Mouse (Mus musculus) limb, embryonic 15.5 days (tissue): ENCODE data around the gene Dhodh. TPM values are rescaled to one million over a fixed set of nuclear protein-coding genes. Genes with fewer than 3 reads are reported as not detected.
A peak's percentile ranks its signal among the peaks of the same experiment; 100 is the strongest.

Experiments used
- ATAC-seq: fragments of 200-750 bp; cut with Nextera tagmentation; 2 replicates; pipeline ENCODE4 v1.8.0; 2017; ENCODE audit warnings: low read depth, moderate TSS enrichment; ENCODE audit not compliant: insufficient number of reproducible peaks, low FRiP score, low TSS enrichment
- H3K27ac ChIP-seq: fragments of 300-500 bp; sonication (generic); 2 replicates; pipeline ENCODE4 v1.5.1; 2015; ENCODE audit warnings: moderate library complexity, mild to moderate bottlenecking, inconsistent platforms
- H3K27me3 ChIP-seq: fragments of 300-500 bp; sonication (generic); 2 replicates; pipeline ENCODE4 v1.6.1; 2015; ENCODE audit warnings: inconsistent platforms
- H3K36me3 ChIP-seq: fragments of 300-500 bp; sonication (generic); 2 replicates; pipeline ENCODE4 v1.6.1; 2015; ENCODE audit warnings: inconsistent platforms
- H3K4me1 ChIP-seq: fragments of 300-500 bp; sonication (generic); 2 replicates; pipeline ENCODE4 v1.6.1; 2015; ENCODE audit warnings: inconsistent platforms
- H3K4me2 ChIP-seq: fragments of 300-500 bp; sonication (generic); 2 replicates; pipeline ENCODE4 v1.6.1; 2015; ENCODE audit warnings: mild to moderate bottlenecking, inconsistent platforms
- H3K4me3 ChIP-seq: fragments of 300-500 bp; sonication (generic); 2 replicates; pipeline ENCODE4 v1.5.1; 2015; ENCODE audit warnings: mild to moderate bottlenecking, inconsistent platforms
- H3K9ac ChIP-seq: fragments of 300-500 bp; sonication (generic); 2 replicates; pipeline ENCODE4 v1.6.1; 2015; ENCODE audit warnings: inconsistent platforms
- H3K9me3 ChIP-seq: fragments of 300-500 bp; sonication (generic); 2 replicates; pipeline ENCODE4 v1.6.1; 2016; ENCODE audit warnings: inconsistent platforms
- WGBS: fragments of 180-500 bp; shearing (Covaris S2); methylation state at CpG from one replicate; pipeline ENCODE4 v1.1.7; 2015; 5-methylcytosine and 5-hydroxymethylcytosine counted together
- polyA plus RNA-seq: library from polyadenylated mRNA; unstranded; fragments of >200 nt; fragmentation: Nextera tagmentation; extraction: Ambion mirVana; gene quantifications from 2 replicates; pipeline ENCODE4 v1.2.1, GENCODE M21; 2015

The Dhodh gene
- polyA plus RNA-seq, 1 experiment from 2014 or later: 41.8 TPM

DNA sequence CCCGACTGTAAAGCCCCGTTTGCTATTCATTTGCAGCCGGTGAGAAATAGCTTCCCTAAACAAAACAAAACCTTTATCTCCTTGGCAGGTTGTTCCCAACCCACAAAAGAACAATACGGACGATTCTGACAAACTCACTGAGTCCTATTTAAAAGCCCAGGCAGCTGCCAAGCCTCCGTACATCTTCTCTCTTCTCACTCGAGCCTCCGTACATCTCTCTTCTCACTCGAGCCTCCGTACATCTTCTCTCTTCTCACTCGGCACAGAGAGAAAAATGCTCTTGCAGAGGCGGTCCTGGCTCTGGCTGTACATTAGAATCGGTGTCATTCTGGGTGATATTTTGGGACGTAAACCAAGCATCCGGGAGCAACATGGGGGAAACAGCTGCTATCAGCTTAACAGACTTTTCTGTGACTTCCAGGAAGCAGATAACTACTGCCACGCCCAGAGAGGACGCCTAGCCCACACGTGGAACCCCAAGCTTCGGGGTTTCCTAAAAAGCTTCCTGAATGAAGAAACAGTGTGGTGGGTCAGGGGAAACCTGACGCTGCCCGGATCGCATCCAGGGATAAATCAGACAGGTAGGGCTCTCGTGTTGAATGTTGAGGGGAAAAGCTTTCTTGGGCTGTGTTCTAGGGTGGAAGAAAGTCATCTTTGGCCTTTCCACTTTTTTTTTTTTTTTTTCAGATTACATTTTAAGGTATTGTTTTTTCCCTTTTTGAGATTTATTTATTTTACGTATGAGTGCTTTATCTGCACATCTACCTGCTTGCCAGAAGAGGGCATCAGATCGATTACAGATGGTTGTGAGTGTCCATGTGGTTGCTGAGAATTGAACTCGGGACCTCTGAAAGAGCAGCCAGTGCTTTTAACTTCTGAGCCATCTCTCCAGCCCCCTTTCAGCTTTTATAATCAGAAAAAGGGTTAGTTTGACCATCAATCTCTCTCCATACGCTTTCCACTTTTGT is 6.1 kb upstream of the Dhodh start, which contains the start of gene Pkd1l3:
Gene Pkd1l3 (plus strand): TSS at position 275 of the 968 bp plus-strand sequence.
- Histone ChIP-seq H3K4me1 (no peaks in the 10 kb centered on the region), H3K4me3 (peak within 1 kb of the TSS; percentile 1; the same call in 1 of the 2 replicates), H3K4me2 (no peak within 1 kb of the TSS), H3K36me3 (no peaks in the 10 kb centered on the region), H3K9ac (no peak within 1 kb of the TSS), H3K9me3 (no peaks in the 10 kb centered on the region), H3K27ac (no peak within 1 kb of the TSS), H3K27me3 (no peaks in the 10 kb centered on the region)
- 62% methylated on average over 27 of the region's 27 CpGs for WGBS
- ATAC-seq: no peak

DNA sequence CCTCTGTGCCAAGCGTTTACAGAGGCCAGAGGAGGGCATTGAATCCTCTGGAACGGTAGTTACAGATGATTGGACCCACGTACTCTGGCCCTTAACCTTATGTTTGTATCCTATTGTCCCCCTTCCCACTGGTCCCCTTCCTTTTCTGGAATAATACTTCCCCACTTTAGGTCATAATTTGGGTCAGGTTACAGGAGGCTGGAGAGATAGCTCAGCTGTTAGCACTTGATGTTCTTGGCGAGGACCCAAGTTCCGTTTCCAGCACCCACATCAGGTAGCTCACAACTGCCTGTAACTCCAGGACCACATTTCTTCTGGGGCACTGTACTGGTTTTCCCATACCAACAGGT is 655 bp upstream of the Dhodh start:
- peak overlapping the region; percentile 97 for H3K27ac ChIP-seq
- H3K27me3 ChIP-seq: no peaks in the 10 kb centered on the region
- 8% methylated on average over 5 of the region's 5 CpGs for WGBS
- H3K4me2 ChIP-seq: peak overlapping the region; percentile 72
- H3K36me3 ChIP-seq: peaks cover 14% of the 10 kb centered on the region
- H3K9me3 ChIP-seq: no peaks in the 10 kb centered on the region
- H3K4me3 ChIP-seq: peak overlapping the region; percentile 68
- no peak for ATAC-seq
- H3K9ac ChIP-seq: peak overlapping the region; percentile 63; the same call in 1 of the 2 replicates
- H3K4me1 ChIP-seq: peaks cover 17% of the 10 kb centered on the region

DNA sequence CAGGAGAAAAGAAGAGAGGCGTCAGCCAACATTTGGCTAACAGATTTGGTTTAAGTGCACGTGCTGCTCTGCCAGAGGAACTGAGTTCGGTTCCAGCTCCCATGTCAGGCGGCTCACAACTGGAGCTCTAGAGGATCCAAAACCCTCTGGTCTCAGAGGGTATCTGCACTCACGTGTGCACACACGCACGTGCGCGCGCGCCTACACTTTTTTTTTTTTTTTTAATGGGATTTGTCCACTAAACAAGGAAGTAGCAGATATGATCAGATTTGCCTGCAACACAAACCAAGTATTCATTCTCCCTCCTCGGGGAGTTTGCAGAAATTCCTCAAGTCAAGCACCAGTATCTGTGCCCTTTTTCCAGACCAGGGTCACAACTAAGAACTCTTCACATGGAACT is 823 bp downstream of the Dhodh start:
- peak overlapping the region; percentile 68 for H3K4me3 ChIP-seq
- H3K27me3 ChIP-seq: no peaks in the 10 kb centered on the region
- H3K36me3 ChIP-seq: peaks cover 29% of the 10 kb centered on the region
- peak overlapping the region; percentile 72 for H3K4me2 ChIP-seq
- no peaks in the 10 kb centered on the region for H3K9me3 ChIP-seq
- H3K9ac ChIP-seq: peak overlapping the region; percentile 63
- 4% methylated on average over 12 of the region's 12 CpGs for WGBS
- peaks cover 17% of the 10 kb centered on the region for H3K4me1 ChIP-seq
- peak overlapping the region; percentile 97 for H3K27ac ChIP-seq
- no peak for ATAC-seq

DNA sequence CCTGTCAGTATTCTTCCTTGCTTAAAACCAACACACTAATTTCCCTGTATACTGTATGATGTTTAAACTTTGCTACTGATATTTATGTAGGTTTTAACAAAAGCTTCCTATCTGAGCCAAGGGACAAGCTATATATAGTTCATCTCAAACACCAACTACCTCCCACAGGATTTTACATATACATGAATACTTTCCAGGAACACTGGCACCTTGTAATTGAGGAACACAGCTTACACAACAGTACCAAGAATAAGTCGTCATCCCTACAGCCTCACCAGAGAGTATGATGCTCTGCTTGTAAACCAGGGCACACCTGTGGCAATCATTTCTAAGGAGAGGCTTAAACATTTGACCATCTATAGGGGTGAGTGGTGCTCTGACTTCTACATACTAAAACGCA is 1.7 kb downstream of the Dhodh start:
- 72% methylated on average over 2 of the region's 2 CpGs for WGBS
- Histone ChIP-seq H3K36me3 (peaks cover 37% of the 10 kb centered on the region), H3K9me3 (no peaks in the 10 kb centered on the region), H3K4me3 (no peak overlapping the region), H3K27ac (no peak overlapping the region), H3K4me1 (peaks cover 17% of the 10 kb centered on the region), H3K27me3 (no peaks in the 10 kb centered on the region), H3K4me2 (no peak overlapping the region), H3K9ac (no peak overlapping the region)
- ATAC-seq: no peak

DNA sequence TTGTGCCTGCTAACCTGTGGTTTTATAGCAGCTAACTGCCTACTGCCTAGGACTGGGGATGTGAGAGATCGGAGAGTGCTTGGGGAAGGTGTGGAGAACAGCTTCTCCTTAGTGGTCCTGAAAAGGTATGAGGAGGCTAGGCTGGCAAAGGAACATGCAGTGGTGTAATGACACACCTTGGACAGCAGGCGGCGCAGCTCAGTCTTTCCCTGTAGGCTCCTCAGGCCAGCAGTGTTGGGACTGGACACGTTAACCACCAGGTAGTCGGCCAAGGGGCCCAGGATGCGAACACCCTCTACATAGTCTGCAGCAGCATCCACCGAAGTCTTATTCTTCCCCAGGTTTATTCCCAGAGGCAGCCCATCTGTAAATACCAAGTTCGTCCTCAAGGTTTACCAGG is 12.6 kb downstream of the Dhodh start:
- no peaks in the 10 kb centered on the region for H3K27me3 ChIP-seq
- no peak overlapping the region for H3K4me2 ChIP-seq
- no peak overlapping the region for H3K9ac ChIP-seq
- ATAC-seq: no peak
- no peak overlapping the region for H3K4me3 ChIP-seq
- no peak overlapping the region for H3K27ac ChIP-seq
- 47% methylated on average over 8 of the region's 8 CpGs for WGBS
- H3K4me1 ChIP-seq: no peaks in the 10 kb centered on the region
- H3K9me3 ChIP-seq: no peaks in the 10 kb centered on the region
- H3K36me3 ChIP-seq: peaks cover 57% of the 10 kb centered on the region

DNA sequence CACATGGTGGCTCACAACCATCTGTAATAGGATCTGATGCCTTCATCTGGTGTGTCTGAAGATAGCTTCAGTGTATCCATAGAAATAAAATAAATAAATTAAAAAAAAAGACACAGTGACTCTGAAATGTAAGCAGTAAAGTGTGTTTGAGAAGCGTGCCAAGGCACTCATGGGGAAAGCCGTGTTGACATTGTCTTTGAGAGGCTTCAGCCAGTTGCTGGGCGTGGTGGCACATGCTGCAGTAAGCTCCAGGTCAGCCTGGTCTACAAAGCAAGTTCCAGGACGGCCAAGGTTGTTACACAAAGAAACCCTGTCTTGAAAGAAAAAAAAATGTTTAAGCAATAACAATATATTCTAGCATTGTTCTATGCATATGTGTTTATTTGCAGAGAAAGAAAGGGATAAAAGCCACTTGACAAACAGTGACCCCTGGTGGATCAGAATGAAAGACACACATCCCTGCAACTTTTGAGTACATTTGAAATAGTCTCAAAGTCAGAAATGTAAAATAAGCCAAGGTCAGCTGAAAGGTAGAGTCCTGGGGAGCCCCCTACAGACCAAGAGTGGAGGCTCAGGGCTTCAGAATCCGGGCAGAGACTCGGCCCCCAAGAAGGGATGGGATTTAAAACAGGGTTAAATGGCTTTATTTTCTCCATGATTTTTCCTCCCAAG is 15.2 kb downstream of the Dhodh start:
- Histone ChIP-seq H3K36me3 (peaks cover 43% of the 10 kb centered on the region), H3K27ac (no peak overlapping the region), H3K4me1 (no peaks in the 10 kb centered on the region), H3K27me3 (no peaks in the 10 kb centered on the region), H3K4me2 (no peak overlapping the region), H3K9ac (no peak overlapping the region), H3K4me3 (no peak overlapping the region), H3K9me3 (no peaks in the 10 kb centered on the region)
- WGBS: 72% methylated on average over 6 of the region's 6 CpGs
- ATAC-seq: no peak

DNA sequence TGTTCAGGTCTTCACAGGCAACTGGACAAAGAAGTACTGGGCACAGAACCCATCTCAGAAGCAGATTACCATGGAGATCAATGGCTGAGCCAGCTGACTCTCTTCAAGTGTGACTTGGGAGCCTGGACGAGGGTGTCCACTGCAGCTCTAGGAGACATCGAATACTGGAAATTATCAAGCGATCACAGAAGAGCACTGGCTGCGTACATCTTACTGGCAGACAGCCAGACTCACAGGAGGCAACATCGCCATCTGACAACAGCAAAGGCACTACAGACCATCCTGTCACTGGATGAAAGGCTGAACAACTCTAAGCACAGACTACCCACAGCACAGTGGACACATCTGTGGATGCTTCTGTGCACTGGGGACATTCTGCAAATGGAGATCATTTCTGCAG is 16.3 kb downstream of the Dhodh start:
- no peak overlapping the region for H3K4me3 ChIP-seq
- no peak overlapping the region for H3K27ac ChIP-seq
- H3K9ac ChIP-seq: no peak overlapping the region
- H3K4me2 ChIP-seq: no peak overlapping the region
- no peaks in the 10 kb centered on the region for H3K27me3 ChIP-seq
- 94% methylated on average over 5 of the region's 5 CpGs for WGBS
- ATAC-seq: no peak
- no peaks in the 10 kb centered on the region for H3K4me1 ChIP-seq
- peaks cover 42% of the 10 kb centered on the region for H3K36me3 ChIP-seq
- no peaks in the 10 kb centered on the region for H3K9me3 ChIP-seq

DNA sequence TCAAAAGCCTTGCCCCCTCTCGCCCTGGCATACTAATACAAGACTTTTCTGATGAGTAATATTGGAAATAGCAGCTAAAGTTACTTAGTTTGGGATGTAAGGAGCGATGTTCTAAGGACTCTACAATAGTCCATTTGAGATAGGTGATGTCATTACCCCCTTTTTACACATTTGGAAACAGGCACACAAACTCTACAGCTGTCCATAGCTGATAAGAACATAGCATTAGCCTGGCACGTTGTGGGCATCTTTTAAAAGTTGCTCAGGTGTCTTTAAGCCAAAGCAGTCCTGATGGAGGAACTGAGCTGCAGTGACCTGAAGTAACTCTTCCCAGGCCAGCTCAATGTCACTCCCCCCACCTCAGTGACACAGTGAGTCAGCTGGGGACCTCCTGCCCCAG is 17.1 kb downstream of the Dhodh start:
- Histone ChIP-seq H3K4me2 (no peak overlapping the region), H3K36me3 (peaks cover 42% of the 10 kb centered on the region), H3K4me1 (no peaks in the 10 kb centered on the region), H3K27me3 (no peaks in the 10 kb centered on the region), H3K27ac (no peak overlapping the region), H3K9ac (no peak overlapping the region), H3K4me3 (no peak overlapping the region), H3K9me3 (no peaks in the 10 kb centered on the region)
- 87% methylated on average over 3 of the region's 3 CpGs for WGBS
- 0 out of 2 replicates have a peak, but pooled peaks have one; percentile 7 for ATAC-seq

DNA sequence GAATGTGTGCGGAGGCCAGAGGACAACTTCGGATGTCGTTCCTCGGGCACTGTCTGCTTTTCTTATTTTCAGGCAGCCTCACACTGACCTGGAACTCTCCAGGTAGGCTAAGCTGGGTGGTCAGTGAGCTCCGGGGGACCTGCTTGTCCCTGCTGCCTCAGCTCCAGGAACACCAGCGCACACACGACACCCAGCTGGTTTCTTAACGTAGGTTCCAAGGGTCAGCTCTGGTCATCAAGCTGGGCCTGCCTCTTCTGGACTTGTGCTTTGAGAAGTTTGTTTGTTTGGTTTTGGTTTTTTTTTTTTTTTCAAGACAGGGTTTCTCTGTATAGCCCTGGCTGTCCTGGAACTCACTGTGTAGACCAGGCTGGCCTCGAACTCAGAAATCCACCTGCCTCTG is 17.6 kb downstream of the Dhodh start:
- H3K27ac ChIP-seq: no peak overlapping the region
- no peak overlapping the region for H3K9ac ChIP-seq
- no peak for ATAC-seq
- no peak overlapping the region for H3K4me2 ChIP-seq
- H3K27me3 ChIP-seq: no peaks in the 10 kb centered on the region
- H3K9me3 ChIP-seq: no peaks in the 10 kb centered on the region
- H3K4me3 ChIP-seq: no peak overlapping the region
- no peaks in the 10 kb centered on the region for H3K4me1 ChIP-seq
- peaks cover 40% of the 10 kb centered on the region for H3K36me3 ChIP-seq
- WGBS: 88% methylated on average over 9 of the region's 9 CpGs

DNA sequence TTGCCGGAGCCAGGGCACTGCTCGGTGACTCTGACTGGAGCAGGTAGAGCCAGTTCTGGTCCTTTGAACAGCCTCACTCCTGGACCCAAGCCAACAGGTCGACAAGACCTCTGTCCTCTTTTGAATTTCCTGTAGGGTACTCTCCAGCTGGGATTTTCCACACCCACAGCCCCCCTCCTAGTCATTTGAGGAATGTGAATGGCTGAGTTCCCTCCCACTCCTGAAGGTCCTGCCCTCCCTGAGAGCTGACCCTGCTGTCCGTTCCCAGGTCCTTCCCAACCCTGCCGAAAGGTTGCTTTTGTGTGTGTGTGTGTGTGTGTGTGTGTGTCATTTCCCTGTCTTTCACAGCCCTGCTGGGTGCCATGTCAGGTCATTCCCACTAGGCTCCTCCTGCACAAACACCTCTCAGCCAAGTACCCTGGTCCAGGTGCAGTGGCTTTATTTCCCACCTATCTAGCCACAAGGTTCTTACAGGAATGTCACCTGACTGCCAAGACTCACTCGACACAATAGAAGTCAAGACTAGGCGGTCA is 21.4 kb downstream of the Dhodh start:
- Histone ChIP-seq H3K9ac (no peak overlapping the region), H3K27me3 (no peaks in the 10 kb centered on the region), H3K4me1 (no peaks in the 10 kb centered on the region), H3K4me2 (no peak overlapping the region), H3K27ac (no peak overlapping the region), H3K9me3 (no peaks in the 10 kb centered on the region), H3K36me3 (peaks cover 4% of the 10 kb centered on the region; the same call in 1 of the 2 replicates), H3K4me3 (no peak overlapping the region)
- WGBS: 55% methylated on average over 7 of the region's 7 CpGs
- no peak for ATAC-seq

DNA sequence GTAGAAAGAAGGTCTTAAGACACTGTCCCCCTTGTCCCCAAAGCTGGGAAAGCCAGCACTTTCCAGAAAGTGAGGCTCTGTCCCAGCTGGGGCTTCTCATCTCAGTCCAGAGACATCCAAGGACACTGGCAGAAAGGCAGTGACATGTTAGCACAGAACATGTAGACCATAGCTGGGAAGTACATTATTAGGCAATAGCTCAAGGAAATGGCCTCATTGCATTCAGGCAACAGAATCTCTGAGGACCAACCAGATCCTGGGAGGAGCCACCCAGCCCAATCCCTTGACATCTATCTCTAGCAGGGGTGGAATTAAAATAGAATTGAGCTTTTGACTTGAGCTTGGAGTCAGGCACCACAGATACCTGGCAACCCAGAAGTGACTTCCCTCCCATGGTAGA is 22.8 kb downstream of the Dhodh start:
- Histone ChIP-seq H3K36me3 (no peaks in the 10 kb centered on the region), H3K4me2 (no peak overlapping the region), H3K9ac (no peak overlapping the region), H3K9me3 (no peaks in the 10 kb centered on the region), H3K27me3 (no peaks in the 10 kb centered on the region), H3K27ac (no peak overlapping the region), H3K4me3 (no peak overlapping the region), H3K4me1 (no peaks in the 10 kb centered on the region)
- no peak for ATAC-seq

DNA sequence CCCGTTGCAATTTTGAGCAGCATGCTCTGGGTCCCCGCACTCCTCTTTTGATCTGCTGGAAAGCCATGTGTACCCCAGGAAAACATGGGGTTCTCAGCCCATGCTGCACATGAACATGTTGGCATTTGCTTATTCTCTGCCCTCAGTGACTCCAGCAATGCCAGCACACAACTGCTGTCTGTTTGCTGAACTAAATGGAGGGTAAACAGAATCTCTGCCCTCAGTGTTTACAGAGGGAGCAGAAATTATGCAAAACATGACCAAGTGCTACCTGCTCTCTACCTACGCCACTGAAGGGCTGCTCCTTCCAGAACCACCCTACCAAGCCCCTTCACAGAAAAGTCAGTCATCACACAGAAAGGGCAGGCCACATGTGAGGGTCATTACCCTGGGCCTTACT is 23.6 kb downstream of the Dhodh start:
- H3K27ac ChIP-seq: no peak overlapping the region
- no peak overlapping the region for H3K4me2 ChIP-seq
- no peaks in the 10 kb centered on the region for H3K4me1 ChIP-seq
- ATAC-seq: no peak
- 84% methylated on average over 3 of the region's 3 CpGs for WGBS
- no peaks in the 10 kb centered on the region for H3K9me3 ChIP-seq
- H3K4me3 ChIP-seq: no peak overlapping the region
- H3K27me3 ChIP-seq: no peaks in the 10 kb centered on the region
- H3K9ac ChIP-seq: no peak overlapping the region
- no peaks in the 10 kb centered on the region for H3K36me3 ChIP-seq
